Mouse (Mus musculus): Measurements from ENCODE around the gene Nmnat2. TPM values are rescaled to one million over a fixed set of nuclear protein-coding genes. Genes with fewer than 3 reads are reported as not detected.

Gene Nmnat2
- polyA plus RNA-seq, 1 experiment from 2014 or later = 47.7 TPM

DNA sequence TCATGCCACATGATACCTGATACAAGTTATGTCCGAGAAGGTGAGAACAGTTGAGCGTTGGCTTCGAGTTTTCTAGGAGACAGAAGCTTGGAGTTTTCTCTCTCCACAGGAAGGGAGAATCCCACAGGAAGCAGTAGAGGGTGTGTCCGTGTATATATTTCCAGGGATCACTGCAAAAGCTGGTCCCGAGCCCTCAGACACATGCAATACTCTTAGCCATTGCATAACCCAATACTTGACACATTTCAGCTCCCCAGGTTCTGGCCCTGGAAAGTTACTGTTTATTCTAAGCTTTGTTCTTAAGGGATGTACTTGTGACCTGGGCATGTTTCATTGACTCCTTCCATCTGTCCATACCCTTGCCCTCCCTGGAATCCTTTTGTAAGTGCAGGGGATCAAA lies 191.0 kb downstream of the Nmnat2 start:
- ATAC-seq (ENCODE audit: insufficient read depth, low FRiP score, low TSS enrichment) = no peak
- H3K36me3 ChIP-seq (ENCODE audit: control insufficient read depth, insufficient read depth, low read length) = no peaks in the 10 kb centered on the region
- H3K9ac ChIP-seq (ENCODE audit: low read length) = no peak overlapping the region
- H3K9me3 ChIP-seq (ENCODE audit: control insufficient read depth, low read length) = no peaks in the 10 kb centered on the region
- H3K4me2 ChIP-seq (ENCODE audit: low read depth) = no peak overlapping the region
- WGBS = 84% methylated on average over 5 of the region's 5 CpGs
- H3K27me3 ChIP-seq (ENCODE audit: control insufficient read depth, insufficient read depth, low read length) = no peaks in the 10 kb centered on the region
- no peaks in the 10 kb centered on the region for H3K4me1 ChIP-seq (ENCODE audit: control insufficient read depth, insufficient read depth, low read length)
- H3K27ac ChIP-seq (ENCODE audit: low read depth, low read length) = no peak overlapping the region
- no peak overlapping the region for H3K4me3 ChIP-seq (ENCODE audit: low read depth, low read length)
- DNase-seq (ENCODE audit: low spot score) = no peak

DNA sequence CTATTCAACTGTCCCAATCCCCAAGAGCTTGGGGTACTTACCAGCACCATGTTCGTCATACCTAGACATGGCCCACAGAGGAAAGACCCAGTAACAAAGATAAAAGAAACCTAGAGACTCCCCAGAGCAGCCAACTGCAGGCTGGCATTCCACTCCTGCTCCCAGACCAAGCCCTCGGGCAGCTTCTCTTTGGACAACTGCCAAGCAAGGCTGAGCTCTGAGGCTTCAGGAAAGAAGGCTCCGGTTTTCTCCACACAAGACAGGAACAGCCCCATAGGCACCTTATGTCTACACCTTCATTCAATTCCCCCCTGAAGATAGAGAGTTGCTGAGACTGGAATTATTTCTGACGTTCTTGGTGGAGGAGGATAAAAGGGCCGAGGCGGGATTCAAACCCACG lies 197.8 kb downstream of the Nmnat2 start:
- ATAC-seq (ENCODE audit: insufficient read depth, low FRiP score, low TSS enrichment) (no peak), DNase-seq (ENCODE audit: low spot score) (no peak)
- Histone ChIP-seq H3K9ac (ENCODE audit: low read length) (no peak overlapping the region), H3K36me3 (ENCODE audit: control insufficient read depth, insufficient read depth, low read length) (no peaks in the 10 kb centered on the region), H3K27ac (ENCODE audit: low read depth, low read length) (no peak overlapping the region), H3K4me1 (ENCODE audit: control insufficient read depth, insufficient read depth, low read length) (no peaks in the 10 kb centered on the region), H3K9me3 (ENCODE audit: control insufficient read depth, low read length) (no peaks in the 10 kb centered on the region), H3K4me3 (ENCODE audit: low read depth, low read length) (no peak overlapping the region), H3K27me3 (ENCODE audit: control insufficient read depth, insufficient read depth, low read length) (no peaks in the 10 kb centered on the region), H3K4me2 (ENCODE audit: low read depth) (no peak overlapping the region)
- 93% methylated on average over 7 of the region's 7 CpGs for WGBS

- Histone ChIP-seq H3K9me3 (ENCODE audit: control insufficient read depth, low read length) (no peaks in the 10 kb centered on the region), H3K4me2 (ENCODE audit: low read depth) (no peak overlapping the region), H3K27me3 (ENCODE audit: control insufficient read depth, insufficient read depth, low read length) (no peaks in the 10 kb centered on the region), H3K36me3 (ENCODE audit: control insufficient read depth, insufficient read depth, low read length) (no peaks in the 10 kb centered on the region), H3K4me3 (ENCODE audit: low read depth, low read length) (no peak overlapping the region), H3K9ac (ENCODE audit: low read length) (no peak overlapping the region), H3K4me1 (ENCODE audit: control insufficient read depth, insufficient read depth, low read length) (no peaks in the 10 kb centered on the region), H3K27ac (ENCODE audit: low read depth, low read length) (no peak overlapping the region)
- 77% methylated on average over 10 of the region's 10 CpGs for WGBS
- ATAC-seq (ENCODE audit: insufficient read depth, low FRiP score, low TSS enrichment) (no peak), DNase-seq (ENCODE audit: low spot score) (no peak)
These were observed 198.9 kb downstream of the Nmnat2 start for GRCm38 (mm10) chr1:153153619-153154137.

DNA sequence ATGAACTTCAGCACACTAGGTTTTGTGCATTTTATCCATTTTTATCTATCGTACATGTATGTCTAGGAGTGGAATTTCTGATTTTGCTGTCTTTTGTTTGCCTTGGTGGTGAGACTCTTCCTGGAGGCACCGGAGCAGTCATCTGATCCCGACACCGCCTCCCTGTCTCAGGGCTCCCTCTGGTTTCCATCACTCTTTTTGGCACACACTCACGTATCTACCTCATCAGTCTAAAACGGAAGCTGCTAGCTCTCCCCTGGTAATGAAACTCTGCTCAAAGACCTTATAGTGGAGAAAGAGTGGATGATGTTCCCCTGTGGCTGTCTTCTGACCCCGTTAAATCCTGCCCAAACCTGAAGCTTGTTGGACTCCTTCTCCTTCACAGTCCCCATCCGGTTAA lies 200.6 kb downstream of the Nmnat2 start:
- no peaks in the 10 kb centered on the region for H3K27me3 ChIP-seq (ENCODE audit: control insufficient read depth, insufficient read depth, low read length)

DNA sequence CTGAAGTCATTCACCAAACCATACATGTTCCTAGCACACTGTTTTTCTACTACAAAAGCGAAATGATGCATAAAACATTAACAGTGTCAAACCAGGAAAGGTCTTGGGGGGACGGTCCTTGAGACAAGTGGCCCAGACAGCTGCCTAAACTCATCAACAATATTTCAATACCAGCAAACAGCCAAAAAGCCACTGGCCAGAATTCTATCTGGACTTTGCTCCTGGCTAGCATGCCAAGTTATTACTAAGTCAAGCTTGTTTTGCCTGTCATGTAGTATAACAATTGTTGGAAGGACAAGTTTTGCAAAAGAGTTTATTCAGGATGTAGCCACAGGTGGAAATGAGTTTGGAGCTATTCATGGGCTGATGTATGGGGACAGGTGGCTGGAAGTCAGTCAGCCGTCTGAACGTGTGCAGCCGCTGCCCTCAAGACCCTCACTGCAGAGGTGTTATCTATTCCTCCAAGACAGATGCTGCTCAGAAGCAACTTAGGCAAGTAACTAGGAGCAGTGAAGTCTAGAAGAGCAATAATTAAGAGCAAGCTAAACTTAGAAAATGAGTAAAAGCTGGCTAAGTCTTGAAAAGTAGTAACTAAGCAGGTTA lies 202.3 kb downstream of the Nmnat2 start:
- Histone ChIP-seq H3K9me3 (ENCODE audit: control insufficient read depth, low read length) (no peaks in the 10 kb centered on the region), H3K4me2 (ENCODE audit: low read depth) (no peak overlapping the region), H3K4me3 (ENCODE audit: low read depth, low read length) (no peak overlapping the region), H3K9ac (ENCODE audit: low read length) (no peak overlapping the region), H3K27me3 (ENCODE audit: control insufficient read depth, insufficient read depth, low read length) (no peaks in the 10 kb centered on the region), H3K36me3 (ENCODE audit: control insufficient read depth, insufficient read depth, low read length) (no peaks in the 10 kb centered on the region), H3K27ac (ENCODE audit: low read depth, low read length) (no peak overlapping the region), H3K4me1 (ENCODE audit: control insufficient read depth, insufficient read depth, low read length) (no peaks in the 10 kb centered on the region)
- ATAC-seq (ENCODE audit: insufficient read depth, low FRiP score, low TSS enrichment) (no peak), DNase-seq (ENCODE audit: low spot score) (no peak)
- 80% methylated on average over 5 of the region's 5 CpGs for WGBS

More for the DNA sequence above, 200.6 kb downstream of the Nmnat2 start:
- H3K4me2 ChIP-seq (ENCODE audit: low read depth) = no peak overlapping the region
- no peaks in the 10 kb centered on the region for H3K36me3 ChIP-seq (ENCODE audit: control insufficient read depth, insufficient read depth, low read length)
- 85% methylated on average over 8 of the region's 8 CpGs for WGBS
- ATAC-seq (ENCODE audit: insufficient read depth, low FRiP score, low TSS enrichment) = no peak
- no peaks in the 10 kb centered on the region for H3K9me3 ChIP-seq (ENCODE audit: control insufficient read depth, low read length)
- no peak overlapping the region for H3K4me3 ChIP-seq (ENCODE audit: low read depth, low read length)
- no peak overlapping the region for H3K27ac ChIP-seq (ENCODE audit: low read depth, low read length)
- DNase-seq (ENCODE audit: low spot score) = no peak
- no peak overlapping the region for H3K9ac ChIP-seq (ENCODE audit: low read length)
- H3K4me1 ChIP-seq (ENCODE audit: control insufficient read depth, insufficient read depth, low read length) = no peaks in the 10 kb centered on the region

DNA sequence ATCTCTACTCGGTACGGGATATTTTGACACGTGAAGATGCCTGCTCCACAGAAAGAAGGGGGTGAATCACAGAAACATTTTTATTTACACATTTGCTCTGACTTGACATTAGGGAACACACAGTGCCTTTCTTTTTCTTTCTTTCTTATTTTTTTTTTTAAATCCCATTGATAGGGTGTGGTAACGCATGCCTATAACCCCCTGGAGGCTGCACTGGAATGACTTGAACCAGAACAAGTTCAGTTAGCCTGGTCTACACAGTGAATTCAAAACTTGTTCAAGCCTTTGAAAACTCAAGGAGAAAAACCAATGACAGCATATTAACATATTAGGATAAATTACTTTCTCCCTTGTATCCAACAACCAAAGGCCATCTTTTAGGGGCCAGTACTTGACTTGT lies 204.3 kb downstream of the Nmnat2 start:
- no peaks in the 10 kb centered on the region for H3K27me3 ChIP-seq (ENCODE audit: control insufficient read depth, insufficient read depth, low read length)
- DNase-seq (ENCODE audit: low spot score) (no peak), ATAC-seq (ENCODE audit: insufficient read depth, low FRiP score, low TSS enrichment) (no peak)
- 93% methylated on average over 4 of the region's 4 CpGs for WGBS
- no peak overlapping the region for H3K4me2 ChIP-seq (ENCODE audit: low read depth)
- no peak overlapping the region for H3K4me3 ChIP-seq (ENCODE audit: low read depth, low read length)
- no peak overlapping the region for H3K27ac ChIP-seq (ENCODE audit: low read depth, low read length)
- no peaks in the 10 kb centered on the region for H3K9me3 ChIP-seq (ENCODE audit: control insufficient read depth, low read length)
- H3K9ac ChIP-seq (ENCODE audit: low read length) = no peak overlapping the region
- H3K36me3 ChIP-seq (ENCODE audit: control insufficient read depth, insufficient read depth, low read length) = no peaks in the 10 kb centered on the region
- no peaks in the 10 kb centered on the region for H3K4me1 ChIP-seq (ENCODE audit: control insufficient read depth, insufficient read depth, low read length)

DNA sequence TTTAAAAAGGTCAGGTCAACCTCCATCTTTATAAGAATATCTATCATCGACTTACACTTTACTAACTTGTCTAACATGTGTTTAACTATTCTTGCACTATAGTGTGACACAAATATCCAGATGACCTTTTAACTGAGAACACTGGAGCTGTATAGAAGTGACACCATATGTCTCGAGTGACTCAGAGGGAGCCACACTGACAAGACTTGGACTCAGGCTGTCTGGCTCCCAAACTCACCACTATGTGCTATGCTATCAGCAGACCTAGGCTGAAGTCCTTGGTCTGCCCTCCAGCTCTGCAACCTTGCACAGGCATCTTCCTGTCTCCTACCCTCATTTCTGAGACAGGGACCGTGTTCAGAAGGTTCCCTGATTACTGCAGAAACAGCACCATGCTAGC lies 209.0 kb downstream of the Nmnat2 start:
- no peak for ATAC-seq (ENCODE audit: insufficient read depth, low FRiP score, low TSS enrichment)
- no peaks in the 10 kb centered on the region for H3K36me3 ChIP-seq (ENCODE audit: control insufficient read depth, insufficient read depth, low read length)
- no peak overlapping the region for H3K27ac ChIP-seq (ENCODE audit: low read depth, low read length)
- no peak overlapping the region for H3K4me3 ChIP-seq (ENCODE audit: low read depth, low read length)
- H3K4me1 ChIP-seq (ENCODE audit: control insufficient read depth, insufficient read depth, low read length) = no peaks in the 10 kb centered on the region
- no peaks in the 10 kb centered on the region for H3K9me3 ChIP-seq (ENCODE audit: control insufficient read depth, low read length)
- H3K9ac ChIP-seq (ENCODE audit: low read length) = no peak overlapping the region
- no peak overlapping the region for H3K4me2 ChIP-seq (ENCODE audit: low read depth)
- no peaks in the 10 kb centered on the region for H3K27me3 ChIP-seq (ENCODE audit: control insufficient read depth, insufficient read depth, low read length)
- no peak for DNase-seq (ENCODE audit: low spot score)
- WGBS = 52% methylated on average over 3 of the region's 3 CpGs

DNA sequence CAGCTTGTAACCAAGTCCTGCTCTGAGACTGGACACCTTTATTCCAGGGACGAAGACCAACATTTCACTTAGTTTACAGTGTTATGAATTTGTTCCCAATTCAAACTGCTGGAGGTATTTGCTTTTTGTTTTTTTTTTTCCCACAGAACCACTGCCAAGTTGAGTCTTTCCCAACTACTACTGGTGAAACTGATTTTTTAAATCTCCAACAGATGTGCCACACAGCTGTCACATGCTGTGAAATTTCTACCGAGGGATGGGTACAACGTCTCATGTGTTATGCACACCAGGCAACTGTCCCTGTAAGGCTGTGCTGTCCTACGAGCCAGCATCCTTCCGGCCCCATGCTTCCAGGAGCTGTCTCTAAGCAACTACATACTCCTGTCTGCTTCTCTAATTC lies 213.5 kb downstream of the Nmnat2 start:
- ATAC-seq (ENCODE audit: insufficient read depth, low FRiP score, low TSS enrichment) (no peak), DNase-seq (ENCODE audit: low spot score) (no peak)
- H3K4me3 ChIP-seq (ENCODE audit: low read depth, low read length) = no peak overlapping the region
- no peak overlapping the region for H3K4me2 ChIP-seq (ENCODE audit: low read depth)
- 83% methylated on average over 5 of the region's 5 CpGs for WGBS
- no peaks in the 10 kb centered on the region; the same call in 1 of the 2 replicates for H3K4me1 ChIP-seq (ENCODE audit: control insufficient read depth, insufficient read depth, low read length)
- no peaks in the 10 kb centered on the region for H3K27me3 ChIP-seq (ENCODE audit: control insufficient read depth, insufficient read depth, low read length)
- H3K36me3 ChIP-seq (ENCODE audit: control insufficient read depth, insufficient read depth, low read length) = no peaks in the 10 kb centered on the region
- H3K9me3 ChIP-seq (ENCODE audit: control insufficient read depth, low read length) = no peaks in the 10 kb centered on the region
- no peak overlapping the region for H3K9ac ChIP-seq (ENCODE audit: low read length)
- no peak overlapping the region for H3K27ac ChIP-seq (ENCODE audit: low read depth, low read length)
